Mouse (Mus musculus): ENCODE results near the gene 2200002D01Rik. TPM values are rescaled to one million over a fixed set of nuclear protein-coding genes. Genes with fewer than 3 reads are reported as not detected.

The 2200002D01Rik gene
- polyA plus RNA-seq, 1 experiment from 2014 or later: 1.7 TPM

- WGBS: 58% methylated on average over 8 of the region's 8 CpGs
- no peak overlapping the region for H3K4me2 ChIP-seq (replicated peaks)
- no peak for ATAC-seq (ENCODE audit: low FRiP score, low read depth)
Measured at GRCm38 (mm10) chr7:29271687-29272465, 23.6 kb upstream of the 2200002D01Rik start.

DNA sequence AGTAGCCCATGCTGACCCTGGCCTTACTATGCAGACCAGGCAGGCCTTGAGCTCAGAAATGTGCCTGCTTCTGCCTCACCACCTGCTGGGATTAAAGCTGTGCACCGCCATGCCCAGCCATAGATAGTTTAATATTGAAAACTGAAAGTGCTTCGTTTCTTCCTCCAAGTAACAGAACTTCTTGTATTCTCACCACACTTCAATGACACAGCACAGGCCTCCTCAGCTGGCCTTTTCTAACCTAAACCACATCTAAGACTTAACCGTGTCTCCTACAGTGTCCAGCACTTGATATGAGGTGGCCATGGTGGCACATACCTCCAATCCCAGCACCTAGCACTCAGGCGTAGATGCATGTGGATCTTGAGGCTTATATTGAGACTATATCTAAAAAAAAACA, 22.2 kb upstream of the 2200002D01Rik start:
- WGBS: 90% methylated on average over 4 of the region's 4 CpGs
- no peaks in the 10 kb centered on the region for H3K27me3 ChIP-seq
- no peak overlapping the region for H3K4me2 ChIP-seq (replicated peaks)
- no peak for ATAC-seq (ENCODE audit: low FRiP score, low read depth)
- no peak overlapping the region for H3K4me3 ChIP-seq
- H3K9ac ChIP-seq: no peak overlapping the region
- H3K27ac ChIP-seq: no peak overlapping the region
- H3K9me3 ChIP-seq: no peaks in the 10 kb centered on the region
- H3K36me3 ChIP-seq: no peaks in the 10 kb centered on the region
- H3K4me1 ChIP-seq: peaks cover 44% of the 10 kb centered on the region

More at GRCm38 (mm10) chr7:29271687-29272465, 23.6 kb upstream of the 2200002D01Rik start:
- Histone ChIP-seq H3K27ac (peak overlapping the region; percentile 10; the same call in 1 of the 2 replicates), H3K4me3 (no peak overlapping the region), H3K36me3 (no peaks in the 10 kb centered on the region), H3K4me1 (peaks cover 47% of the 10 kb centered on the region), H3K9ac (no peak overlapping the region), H3K27me3 (no peaks in the 10 kb centered on the region), H3K9me3 (no peaks in the 10 kb centered on the region)

GRCm38 (mm10) chr7:29266931-29267330, 18.7 kb upstream of the 2200002D01Rik start:
- no peak for ATAC-seq (ENCODE audit: low FRiP score, low read depth)
- H3K9ac ChIP-seq: no peak overlapping the region
- no peak overlapping the region for H3K4me3 ChIP-seq
- peaks cover 32% of the 10 kb centered on the region for H3K4me1 ChIP-seq
- no peaks in the 10 kb centered on the region for H3K36me3 ChIP-seq
- H3K27me3 ChIP-seq: no peaks in the 10 kb centered on the region
- H3K9me3 ChIP-seq: no peaks in the 10 kb centered on the region
- WGBS: 40% methylated on average over 4 of the region's 4 CpGs
- no peak overlapping the region for H3K27ac ChIP-seq
- no peak overlapping the region for H3K4me2 ChIP-seq (replicated peaks)

GRCm38 (mm10) chr7:29265636-29266035, 17.4 kb upstream of the 2200002D01Rik start:
- Histone ChIP-seq H3K4me3 (no peak overlapping the region), H3K27me3 (no peaks in the 10 kb centered on the region), H3K36me3 (no peaks in the 10 kb centered on the region), H3K9ac (no peak overlapping the region), H3K27ac (no peak overlapping the region), H3K4me2 (replicated peaks) (no peak overlapping the region), H3K9me3 (no peaks in the 10 kb centered on the region), H3K4me1 (peaks cover 20% of the 10 kb centered on the region)
- 87% methylated on average over 7 of the region's 7 CpGs for WGBS
- ATAC-seq (ENCODE audit: low FRiP score, low read depth): no peak

DNA sequence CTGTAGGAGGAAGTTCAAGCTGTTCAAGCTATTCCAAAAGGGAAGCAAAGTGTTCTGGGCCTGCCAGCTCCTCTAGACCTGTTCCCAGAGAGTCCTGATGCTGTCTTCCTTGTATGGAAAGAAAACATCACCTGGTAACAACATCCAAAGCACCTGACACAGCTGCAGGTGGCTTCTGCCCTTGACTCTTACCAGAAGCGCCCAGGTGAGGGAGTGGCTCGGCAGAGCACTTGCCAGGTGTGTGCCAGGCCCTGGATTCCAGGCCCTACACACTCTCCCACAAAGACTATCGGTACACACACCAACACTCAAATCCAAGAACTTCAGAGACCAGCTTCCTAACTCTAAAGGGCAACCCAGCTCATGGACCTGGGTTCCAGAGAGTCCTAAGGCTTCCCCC, 15.6 kb upstream of the 2200002D01Rik start:
- H3K4me1 ChIP-seq: peaks cover 30% of the 10 kb centered on the region
- H3K27ac ChIP-seq: no peak overlapping the region
- H3K4me2 ChIP-seq (replicated peaks): no peak overlapping the region
- WGBS: 89% methylated on average over 3 of the region's 3 CpGs
- no peaks in the 10 kb centered on the region for H3K9me3 ChIP-seq
- H3K27me3 ChIP-seq: no peaks in the 10 kb centered on the region
- no peak for ATAC-seq (ENCODE audit: low FRiP score, low read depth)
- H3K4me3 ChIP-seq: no peak overlapping the region
- H3K9ac ChIP-seq: no peak overlapping the region
- H3K36me3 ChIP-seq: 0 out of 2 replicates have a peak, but pooled peaks cover 3% of the 10 kb centered on the region

DNA sequence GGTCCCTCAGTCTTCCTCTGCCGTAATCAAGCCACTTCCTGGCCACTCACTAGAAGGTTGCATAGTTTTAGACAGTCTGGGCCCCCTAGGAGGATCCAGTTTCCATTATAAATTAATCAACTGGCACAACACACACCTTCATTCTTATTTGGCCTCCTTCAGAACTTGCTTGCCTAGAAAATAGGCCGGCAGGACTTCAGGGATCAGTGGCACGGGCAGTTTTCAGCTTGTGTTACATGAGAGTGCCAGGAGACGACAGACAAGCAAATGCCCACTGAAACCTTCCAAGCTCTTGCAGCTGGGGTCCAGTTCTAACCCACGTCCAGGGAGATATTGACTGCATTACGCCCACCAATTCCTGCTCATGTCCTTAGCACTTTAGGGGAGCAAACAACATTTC, 13.9 kb upstream of the 2200002D01Rik start:
- no peak overlapping the region for H3K4me2 ChIP-seq (replicated peaks)
- H3K4me3 ChIP-seq: no peak overlapping the region
- ATAC-seq (ENCODE audit: low FRiP score, low read depth): no peak
- peaks cover 12% of the 10 kb centered on the region for H3K36me3 ChIP-seq
- WGBS: 58% methylated on average over 6 of the region's 6 CpGs
- no peak overlapping the region for H3K9ac ChIP-seq
- H3K9me3 ChIP-seq: no peaks in the 10 kb centered on the region
- H3K27ac ChIP-seq: no peak overlapping the region
- H3K4me1 ChIP-seq: peaks cover 29% of the 10 kb centered on the region
- no peaks in the 10 kb centered on the region for H3K27me3 ChIP-seq

DNA sequence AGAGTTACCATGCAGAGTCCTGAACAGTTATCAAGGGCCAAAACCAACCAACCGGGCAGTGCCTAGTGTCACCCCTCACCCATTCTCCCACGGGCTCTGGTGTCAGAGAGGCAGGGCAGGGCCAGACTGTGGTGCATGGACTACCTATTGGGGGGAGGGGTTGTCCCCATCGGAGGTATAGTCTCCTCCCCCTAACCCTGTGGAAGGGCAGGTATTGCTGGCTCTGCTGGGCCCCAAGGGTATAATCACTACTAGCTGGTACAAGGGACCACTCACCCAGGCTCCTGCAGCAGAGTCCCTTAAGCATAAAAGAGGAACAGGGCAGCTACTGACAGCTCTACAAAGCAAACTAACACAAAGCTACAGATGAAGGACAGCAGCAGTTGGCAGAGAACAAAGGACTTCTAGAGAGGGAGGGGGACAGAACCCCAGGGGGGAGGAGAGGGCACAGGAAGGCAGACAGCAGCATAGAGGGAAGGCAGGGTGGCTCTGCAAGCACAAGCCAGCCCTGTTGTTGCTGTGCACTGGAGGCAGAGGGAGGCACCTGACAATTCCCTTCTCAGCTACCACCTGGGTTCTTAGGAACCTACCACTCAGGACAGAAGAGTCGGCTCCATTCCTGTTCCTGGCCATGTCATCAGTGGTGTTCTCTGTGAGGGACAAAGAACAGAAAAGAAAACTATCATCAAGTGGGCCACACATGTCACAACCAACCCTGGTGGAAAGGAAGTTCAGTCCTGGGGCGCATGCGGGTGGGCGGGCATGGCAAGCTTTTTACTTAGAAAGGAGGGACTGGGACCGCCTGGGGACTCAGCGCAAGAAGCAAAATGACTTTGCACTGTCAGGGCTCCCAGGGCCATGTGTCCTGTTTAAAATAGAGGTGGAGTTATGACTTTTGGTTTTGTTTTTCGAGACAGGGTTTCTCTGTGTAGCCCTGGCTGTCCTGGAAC, 11.8 kb upstream of the 2200002D01Rik start:
- H3K36me3 ChIP-seq: peaks cover 21% of the 10 kb centered on the region
- no peaks in the 10 kb centered on the region for H3K27me3 ChIP-seq
- H3K4me1 ChIP-seq: peaks cover 20% of the 10 kb centered on the region
- 68% methylated on average over 10 of the region's 10 CpGs for WGBS
- no peak overlapping the region for H3K4me3 ChIP-seq
- ATAC-seq (ENCODE audit: low FRiP score, low read depth): no peak
- H3K9me3 ChIP-seq: no peaks in the 10 kb centered on the region
- peak overlapping the region; percentile 10; the same call in 1 of the 2 replicates for H3K27ac ChIP-seq
- no peak overlapping the region; the same call in 1 of the 2 replicates for H3K9ac ChIP-seq
- H3K4me2 ChIP-seq (replicated peaks): no peak overlapping the region

DNA sequence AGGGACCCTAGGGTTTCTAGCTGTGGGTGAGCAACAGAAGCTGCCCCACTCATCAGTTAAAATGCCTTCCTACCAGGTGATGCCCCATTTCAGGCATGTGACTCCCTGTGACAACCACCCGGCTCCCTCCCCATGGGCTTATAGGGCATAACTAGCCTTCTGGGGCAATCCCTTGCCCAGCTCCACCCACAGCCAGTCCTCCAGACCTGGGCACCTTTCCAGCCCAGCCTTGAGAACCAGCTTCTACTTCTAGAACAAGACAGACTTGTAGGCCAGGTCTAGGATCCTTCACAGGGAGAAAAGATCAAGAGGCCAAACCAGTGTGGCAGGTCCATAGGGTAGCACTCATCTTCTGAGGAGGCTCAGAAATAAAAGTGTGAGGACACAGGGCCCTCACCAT, 9.1 kb upstream of the 2200002D01Rik start:
- Histone ChIP-seq H3K9me3 (no peaks in the 10 kb centered on the region), H3K27me3 (no peaks in the 10 kb centered on the region), H3K4me1 (peaks cover 27% of the 10 kb centered on the region), H3K36me3 (peaks cover 21% of the 10 kb centered on the region), H3K9ac (no peak overlapping the region), H3K4me3 (no peak overlapping the region), H3K27ac (no peak overlapping the region), H3K4me2 (replicated peaks) (no peak overlapping the region)
- ATAC-seq (ENCODE audit: low FRiP score, low read depth): no peak
- WGBS: 79% methylated on average over 1 of the region's 1 CpGs

DNA sequence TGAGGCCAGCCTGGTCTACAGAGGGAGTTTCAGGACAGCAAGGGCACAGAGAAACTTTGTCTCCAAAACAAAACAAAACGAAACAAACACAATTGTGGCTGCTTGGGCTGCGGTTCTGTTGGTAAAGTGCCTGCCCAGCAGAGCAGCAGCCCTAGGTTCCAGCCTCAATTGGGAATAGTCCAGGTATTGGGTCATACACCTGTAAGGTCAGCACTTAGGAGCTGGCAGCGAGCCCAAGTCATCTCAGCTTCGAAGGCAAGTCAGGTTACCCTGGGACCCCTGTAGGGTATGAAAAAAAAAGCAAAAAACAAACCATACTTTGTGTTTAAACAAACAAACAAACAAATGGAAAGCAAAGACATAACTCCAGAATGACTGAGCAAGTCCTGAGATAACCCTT, 7.6 kb upstream of the 2200002D01Rik start:
- ATAC-seq (ENCODE audit: low FRiP score, low read depth): no peak
- Histone ChIP-seq H3K4me3 (no peak overlapping the region), H3K36me3 (peaks cover 21% of the 10 kb centered on the region), H3K9ac (no peak overlapping the region), H3K9me3 (no peaks in the 10 kb centered on the region), H3K27me3 (no peaks in the 10 kb centered on the region), H3K27ac (no peak overlapping the region), H3K4me1 (peaks cover 21% of the 10 kb centered on the region), H3K4me2 (replicated peaks) (no peak overlapping the region)
- 85% methylated on average over 4 of the region's 4 CpGs for WGBS

- WGBS: 44% methylated on average over 5 of the region's 5 CpGs
- Histone ChIP-seq H3K9ac (peak overlapping the region; percentile 31; the same call in 1 of the 2 replicates), H3K9me3 (no peaks in the 10 kb centered on the region), H3K4me3 (no peak overlapping the region), H3K27me3 (peaks cover 3% of the 10 kb centered on the region; the same call in 1 of the 2 replicates), H3K4me1 (peaks cover 7% of the 10 kb centered on the region; the same call in 1 of the 2 replicates), H3K4me2 (replicated peaks) (no peak overlapping the region), H3K36me3 (peaks cover 18% of the 10 kb centered on the region), H3K27ac (no peak overlapping the region)
- ATAC-seq (ENCODE audit: low FRiP score, low read depth): no peak
Measured at GRCm38 (mm10) chr7:29253842-29254241, 5.6 kb upstream of the 2200002D01Rik start.

DNA sequence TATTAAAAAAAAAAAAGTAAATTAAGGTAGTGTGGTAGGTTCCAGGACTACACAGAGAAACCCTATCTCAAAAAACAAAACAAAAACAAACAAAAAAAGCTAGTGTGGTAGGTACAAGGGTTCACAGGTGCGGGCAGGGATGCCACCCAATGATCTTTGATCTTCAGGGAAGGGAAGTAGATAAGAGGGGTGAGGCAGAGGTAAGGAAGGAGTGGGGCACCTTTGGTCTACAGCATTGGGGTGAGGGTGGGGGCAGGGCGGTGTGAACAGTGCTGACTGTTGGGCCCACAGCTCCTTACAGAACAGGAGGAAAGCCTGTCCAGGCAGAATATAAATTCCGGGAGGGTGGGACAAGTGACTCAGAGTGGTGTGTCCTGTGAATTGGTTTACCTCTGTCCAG, 2.9 kb upstream of the 2200002D01Rik start:
- Histone ChIP-seq H3K36me3 (peaks cover 25% of the 10 kb centered on the region), H3K9ac (no peak overlapping the region), H3K4me3 (no peak overlapping the region), H3K27me3 (peaks cover 22% of the 10 kb centered on the region), H3K9me3 (no peaks in the 10 kb centered on the region), H3K4me2 (replicated peaks) (no peak overlapping the region), H3K4me1 (peaks cover 23% of the 10 kb centered on the region), H3K27ac (no peak overlapping the region)
- WGBS: 74% methylated on average over 3 of the region's 3 CpGs
- no peak for ATAC-seq (ENCODE audit: low FRiP score, low read depth)

- peak overlapping the region; percentile 58 for H3K4me2 ChIP-seq (replicated peaks)
- peaks cover 40% of the 10 kb centered on the region for H3K36me3 ChIP-seq
- 14% methylated on average over 19 of the region's 19 CpGs for WGBS
- peak overlapping the region; percentile 45 for H3K9ac ChIP-seq
- H3K4me3 ChIP-seq: peak overlapping the region; percentile 29
- H3K9me3 ChIP-seq: no peaks in the 10 kb centered on the region
- H3K4me1 ChIP-seq: peaks cover 16% of the 10 kb centered on the region
- H3K27me3 ChIP-seq: peaks cover 22% of the 10 kb centered on the region
- no peak for ATAC-seq (ENCODE audit: low FRiP score, low read depth)
- H3K27ac ChIP-seq: no peak overlapping the region
Measured at GRCm38 (mm10) chr7:29247706-29248105, 560 bp downstream of the 2200002D01Rik start.
